Mouse (Mus musculus) embryo, embryonic 11.5 days (tissue): ENCODE data around the gene Il4i1.

ENCODE experiments used
- DNase-seq: peaks from one replicate; pipeline ENCODE4 v3.0.0-alpha.2; 2012; ENCODE audit warnings: low read depth, low spot score

Il4i1 gene

DNA sequence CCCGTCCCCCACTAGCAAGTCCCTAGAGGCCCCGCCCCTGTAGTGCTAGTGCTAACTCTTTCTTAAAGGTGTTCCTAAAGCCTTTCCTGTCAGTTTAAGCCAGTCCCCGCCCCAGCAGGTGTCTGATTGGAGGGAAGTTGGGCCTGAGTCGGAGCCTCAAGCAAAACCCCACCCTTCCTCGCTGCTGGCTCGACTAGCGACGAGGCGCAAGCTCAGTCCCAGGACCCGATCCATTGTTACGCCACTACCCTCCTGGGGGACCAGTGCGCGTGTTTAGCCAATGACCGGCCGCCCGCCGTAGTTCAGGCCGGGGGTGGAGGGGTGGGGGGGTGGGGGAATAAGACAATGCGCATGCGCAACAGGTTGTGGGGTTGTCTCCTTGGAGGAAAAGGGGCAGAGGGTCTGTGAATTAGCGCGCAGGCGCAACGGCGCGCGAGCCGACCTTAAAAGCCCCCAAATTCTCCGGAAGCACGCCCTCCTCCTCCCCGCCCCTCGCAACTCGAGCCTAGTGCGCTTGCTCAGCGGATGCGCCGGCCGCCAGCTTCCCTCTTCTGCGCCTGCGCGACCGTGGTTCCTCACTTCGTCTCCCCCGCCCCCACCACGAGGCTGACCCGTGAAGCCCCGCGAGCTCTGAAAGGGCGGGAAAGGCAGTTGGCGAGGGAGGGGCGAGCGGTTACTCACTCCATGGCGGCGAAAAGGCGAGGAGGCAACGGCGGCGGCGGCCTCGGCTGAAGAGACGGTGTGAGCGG, at the start of gene Il4i1, which contains the start of gene Nup62:
Il4i1 (plus strand) TSS at position 667 of the 749 bp plus-strand sequence.
Nup62 (plus strand) TSS at position 368 of the 749 bp plus-strand sequence.
- peak; percentile 99 for DNase-seq

DNA sequence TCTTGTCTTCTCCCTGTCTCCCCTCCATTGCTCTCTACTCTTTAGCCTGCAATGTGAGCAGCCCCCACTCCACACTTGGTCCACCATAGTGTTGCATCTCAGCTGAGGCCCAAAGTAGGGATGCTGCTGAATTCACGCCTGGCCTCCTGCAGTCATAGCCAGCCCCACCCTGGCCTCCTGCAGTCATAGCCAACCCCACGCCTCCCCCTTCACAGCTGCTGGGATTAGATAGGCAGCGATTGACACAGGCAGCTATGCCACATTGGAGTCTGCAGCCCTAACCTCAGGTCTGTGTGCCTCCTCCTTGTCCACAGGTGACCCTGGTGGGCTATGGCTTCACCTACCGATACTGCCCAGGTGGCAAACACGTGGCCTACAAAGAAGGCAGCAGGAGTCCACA, 48.1 kb upstream of the Il4i1 start:
- DNase-seq = no peak

DNA sequence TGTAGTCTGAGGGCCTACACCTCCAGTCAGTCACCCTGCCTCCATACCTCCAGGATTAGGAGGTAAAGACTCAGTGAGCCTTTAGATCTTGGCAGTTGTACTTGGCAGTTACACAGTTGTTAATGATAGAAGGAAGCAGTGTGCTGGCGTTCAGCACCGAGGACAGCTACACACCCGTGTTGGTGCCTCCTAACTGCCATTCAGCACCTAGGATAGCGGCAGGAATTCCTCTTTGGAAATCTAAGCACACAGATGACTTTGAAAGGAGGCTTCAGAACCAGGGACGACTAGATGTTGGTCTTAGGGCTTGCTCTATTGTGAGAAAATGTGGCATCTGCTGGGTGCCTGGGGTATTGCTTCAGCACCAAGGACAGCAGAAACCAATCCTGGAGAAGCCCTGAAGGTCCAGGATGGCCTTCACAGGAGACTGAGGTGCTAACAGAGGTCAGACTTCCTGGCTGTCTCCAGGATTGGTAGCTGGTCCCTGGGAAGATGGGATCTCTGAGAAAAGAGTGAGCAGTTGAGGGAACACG, 46.1 kb upstream of the Il4i1 start:
- DNase-seq = peak; percentile 84

DNA sequence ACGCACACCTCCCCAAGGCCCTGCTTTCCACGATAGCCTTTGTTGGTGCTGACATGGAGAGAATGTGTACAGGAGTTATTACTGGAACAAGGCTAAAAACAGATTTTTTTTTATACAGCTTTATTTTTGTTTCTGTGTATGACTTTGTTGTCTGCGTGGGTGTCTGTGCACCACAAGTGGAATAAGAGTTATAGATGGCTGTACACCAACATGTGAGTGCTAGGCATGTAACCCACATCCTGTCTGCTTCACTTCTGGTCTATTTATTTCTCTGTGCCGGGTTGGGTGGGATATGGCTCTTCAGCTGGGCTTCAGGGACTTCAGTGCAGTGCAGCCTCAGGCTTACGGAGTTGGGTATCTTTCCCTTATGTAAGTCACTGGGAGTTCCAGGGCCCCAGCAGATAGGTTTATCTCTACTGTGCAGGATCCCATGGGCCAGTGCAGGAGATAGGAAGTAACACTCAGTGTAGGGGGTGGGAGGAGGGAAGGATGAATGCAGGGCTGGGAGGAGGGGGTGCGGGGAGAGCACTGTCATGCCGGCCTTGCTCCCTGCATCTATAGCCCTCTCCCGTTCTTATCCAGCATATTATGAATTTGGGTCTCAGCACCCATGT, 43.5 kb upstream of the Il4i1 start:
- no peak for DNase-seq

DNA sequence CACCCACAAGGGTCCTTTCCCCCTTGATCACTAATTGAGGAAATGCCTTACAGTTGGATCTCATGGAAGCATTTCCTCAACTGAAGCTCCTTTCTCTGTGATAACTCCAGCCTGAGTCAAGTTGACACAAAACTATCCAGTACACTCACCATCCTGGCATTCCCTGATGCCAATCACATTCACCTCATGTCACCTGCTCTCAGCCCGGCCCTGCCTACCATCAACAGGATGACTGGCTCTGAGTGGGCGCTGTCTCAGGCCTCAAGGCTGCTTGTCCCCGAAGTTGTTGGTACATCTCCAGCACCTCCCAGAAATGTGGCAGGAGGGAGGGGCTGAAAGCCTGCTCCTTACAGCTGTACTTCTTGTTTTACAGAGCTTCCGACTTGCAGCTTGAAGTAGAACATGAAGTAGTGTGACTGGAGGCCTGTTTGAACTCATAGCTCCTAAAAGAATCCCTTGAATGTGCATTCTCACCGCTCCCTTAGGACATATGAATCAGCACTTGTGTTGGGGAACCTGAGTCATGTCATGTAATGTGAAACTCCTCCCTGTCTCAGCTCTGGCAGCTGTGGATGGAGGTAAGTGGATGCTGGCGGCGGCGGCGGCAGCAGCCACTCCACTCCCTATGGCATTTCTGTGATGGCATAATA, 39.2 kb upstream of the Il4i1 start:
- no peak for DNase-seq

DNA sequence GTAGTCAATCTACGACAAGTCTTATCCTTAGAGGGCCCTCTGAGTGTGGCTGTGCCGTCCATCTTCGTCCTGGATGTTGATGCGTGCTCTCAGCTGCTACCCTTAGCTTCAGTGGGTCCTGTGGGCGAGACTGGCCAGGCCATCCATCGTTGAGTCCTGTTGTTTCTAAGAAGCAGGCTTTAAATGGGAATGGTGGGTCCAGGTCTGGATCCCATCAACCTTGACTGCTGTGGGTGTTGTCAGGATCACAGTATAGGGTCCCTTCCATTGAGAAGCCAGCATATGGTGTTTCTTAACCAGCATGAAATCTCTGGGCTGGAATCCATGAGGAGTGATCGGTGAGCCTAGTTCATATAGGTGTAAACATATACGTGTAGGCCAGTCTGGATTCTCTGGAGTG, 36.1 kb upstream of the Il4i1 start:
- no peak for DNase-seq

DNA sequence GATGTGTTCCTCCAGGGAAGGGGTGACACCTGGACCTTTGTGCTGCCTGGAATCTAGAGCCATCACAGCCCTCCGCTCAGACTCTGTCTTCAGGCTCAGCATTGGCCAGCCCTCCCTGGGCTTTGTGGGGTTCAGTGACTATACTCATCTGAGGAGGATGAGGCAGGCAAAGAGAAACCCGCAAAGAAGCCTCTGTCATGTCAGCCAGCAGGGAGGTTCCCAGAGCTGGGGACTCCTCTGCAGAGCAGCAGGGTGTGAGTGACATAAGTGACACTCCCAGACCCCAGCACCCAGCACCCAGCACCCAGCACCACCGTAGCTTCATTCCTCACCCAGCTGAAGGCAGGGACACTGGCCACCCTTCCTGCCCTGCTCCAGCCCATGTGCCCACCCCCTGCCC, 26.7 kb upstream of the Il4i1 start:
- no peak for DNase-seq

DNA sequence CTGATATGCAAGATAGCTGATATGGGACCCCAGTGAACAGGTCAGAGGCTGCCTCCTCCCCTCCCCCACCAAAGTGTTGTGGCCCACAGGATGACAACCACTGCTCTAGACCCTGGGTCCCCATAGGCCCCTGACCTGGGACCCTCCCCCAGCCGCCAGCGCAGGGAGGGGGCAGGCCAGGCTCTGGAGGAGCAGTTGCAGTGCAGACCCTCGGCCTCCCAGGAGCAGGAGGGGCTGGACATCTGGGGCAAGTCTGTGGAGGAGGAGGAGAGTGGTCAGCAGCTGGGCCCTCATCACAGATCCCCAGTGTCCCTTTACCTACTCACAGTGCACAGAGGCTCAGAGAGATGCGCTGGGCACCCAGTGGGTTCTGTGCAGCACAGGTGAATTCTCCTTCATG, 26.1 kb upstream of the Il4i1 start:
- DNase-seq = no peak

DNA sequence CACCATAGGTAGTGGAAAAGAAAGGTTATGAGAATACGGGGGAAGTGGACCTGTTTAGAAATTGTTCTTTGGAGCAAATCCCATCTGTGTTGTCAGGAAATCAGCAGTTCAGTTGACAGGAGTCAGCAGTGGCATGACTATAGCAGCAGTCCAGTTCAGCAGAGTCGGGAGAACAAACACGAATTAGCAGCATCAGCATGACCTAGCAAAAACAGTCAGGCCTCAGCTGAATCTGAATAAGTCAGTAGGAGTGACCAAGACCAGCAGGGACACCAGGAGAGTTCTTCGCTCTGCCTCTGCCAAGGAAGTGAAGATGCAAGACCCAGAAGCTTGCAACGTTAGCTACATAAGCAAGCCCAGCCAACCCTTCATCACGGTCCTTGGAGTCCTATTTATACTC, 23.4 kb upstream of the Il4i1 start:
- no peak for DNase-seq

DNA sequence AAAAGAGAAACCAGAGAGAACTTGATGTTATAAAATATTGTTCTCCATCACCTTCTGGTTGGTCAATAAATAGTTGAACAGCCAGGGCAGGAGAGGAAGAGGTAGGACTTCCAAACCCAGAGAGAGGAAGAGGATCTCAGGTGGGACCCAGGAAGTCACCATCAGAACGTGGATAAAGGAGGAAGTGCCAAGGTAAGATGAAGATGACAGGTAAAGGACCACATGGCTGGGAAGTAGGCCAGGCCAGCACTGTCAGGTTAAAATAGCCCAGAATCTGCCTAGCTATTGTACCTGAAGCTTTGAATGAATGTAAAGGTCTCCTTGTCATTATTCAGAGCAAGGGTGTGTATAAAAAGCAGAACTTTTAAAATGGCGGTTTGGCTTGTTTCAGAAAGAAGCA, 7.3 kb upstream of the Il4i1 start:
- DNase-seq = no peak

DNA sequence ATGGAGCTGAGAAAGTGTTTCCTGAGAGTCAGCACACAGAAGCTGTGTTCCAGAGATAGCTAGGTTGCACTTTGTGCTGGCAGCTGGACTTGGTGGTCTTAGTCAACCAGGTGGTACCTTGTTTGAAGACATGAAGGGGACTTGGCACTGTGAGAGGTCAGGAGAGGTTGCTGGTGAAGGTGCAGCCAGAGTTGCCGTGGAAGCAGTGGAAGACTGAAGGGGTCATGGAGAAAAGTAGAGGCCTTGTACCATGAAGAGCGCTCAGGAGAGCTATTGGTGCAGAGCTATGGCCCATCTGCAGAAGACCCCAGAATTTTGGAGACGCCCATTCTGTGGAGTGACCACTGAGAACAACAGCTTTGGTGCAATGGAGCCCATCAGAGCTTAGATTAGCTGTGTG, 6.7 kb upstream of the Il4i1 start:
- DNase-seq = no peak

DNA sequence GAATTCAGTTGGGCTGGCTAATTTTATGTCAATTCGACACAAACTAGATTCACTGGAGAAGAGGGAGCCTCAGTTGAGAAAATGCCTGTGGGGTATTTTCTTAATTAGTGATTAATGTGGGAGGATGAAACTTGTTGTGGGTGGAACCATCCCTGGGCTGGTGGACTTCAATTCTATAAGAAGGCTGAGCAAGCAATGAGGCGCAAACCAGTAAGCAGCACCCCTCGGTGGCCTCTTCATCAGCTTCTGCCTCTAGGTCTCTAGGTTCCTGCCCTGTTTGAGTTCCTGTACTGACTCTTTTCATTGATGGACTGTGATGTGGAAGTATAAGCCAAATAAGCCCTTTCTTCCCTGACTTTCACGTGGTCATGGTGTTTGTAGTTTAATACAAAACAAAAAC, 5.8 kb upstream of the Il4i1 start:
- DNase-seq = no peak

DNA sequence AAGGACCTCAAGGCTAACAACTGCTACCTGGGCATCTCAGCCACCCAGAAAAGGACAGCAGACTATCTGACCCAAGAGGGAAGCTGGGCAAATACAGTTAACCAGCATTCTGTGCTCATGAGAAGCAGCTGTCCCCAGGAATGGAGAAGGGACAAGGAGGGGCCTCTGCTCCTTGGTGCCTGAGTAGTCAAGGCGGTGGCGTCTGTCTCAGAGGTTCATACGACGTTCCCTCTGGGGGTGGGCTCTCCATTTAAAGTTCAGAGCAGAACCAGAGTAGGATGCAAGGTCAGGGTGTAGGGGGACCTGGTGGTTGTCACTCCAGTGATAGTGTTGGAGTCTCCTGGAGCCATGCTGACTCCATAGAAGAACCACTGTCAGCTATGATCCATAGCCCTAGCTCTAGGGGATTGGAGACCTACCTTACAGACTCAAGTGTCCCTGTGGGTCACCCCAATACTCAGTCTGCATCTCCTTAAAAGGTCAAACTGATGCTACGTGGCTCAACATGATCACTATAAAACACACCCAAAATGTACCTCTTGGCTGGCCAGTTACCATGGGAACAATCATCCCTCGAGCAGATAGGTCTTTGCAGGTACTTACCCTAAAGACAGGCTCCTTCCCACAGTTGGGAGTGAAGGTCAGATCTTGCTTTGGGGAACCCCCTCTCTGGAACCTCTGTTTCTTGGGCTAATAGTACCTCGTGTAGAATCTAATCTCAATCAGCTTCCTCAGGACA, 5.2 kb upstream of the Il4i1 start:
- DNase-seq = no peak

DNA sequence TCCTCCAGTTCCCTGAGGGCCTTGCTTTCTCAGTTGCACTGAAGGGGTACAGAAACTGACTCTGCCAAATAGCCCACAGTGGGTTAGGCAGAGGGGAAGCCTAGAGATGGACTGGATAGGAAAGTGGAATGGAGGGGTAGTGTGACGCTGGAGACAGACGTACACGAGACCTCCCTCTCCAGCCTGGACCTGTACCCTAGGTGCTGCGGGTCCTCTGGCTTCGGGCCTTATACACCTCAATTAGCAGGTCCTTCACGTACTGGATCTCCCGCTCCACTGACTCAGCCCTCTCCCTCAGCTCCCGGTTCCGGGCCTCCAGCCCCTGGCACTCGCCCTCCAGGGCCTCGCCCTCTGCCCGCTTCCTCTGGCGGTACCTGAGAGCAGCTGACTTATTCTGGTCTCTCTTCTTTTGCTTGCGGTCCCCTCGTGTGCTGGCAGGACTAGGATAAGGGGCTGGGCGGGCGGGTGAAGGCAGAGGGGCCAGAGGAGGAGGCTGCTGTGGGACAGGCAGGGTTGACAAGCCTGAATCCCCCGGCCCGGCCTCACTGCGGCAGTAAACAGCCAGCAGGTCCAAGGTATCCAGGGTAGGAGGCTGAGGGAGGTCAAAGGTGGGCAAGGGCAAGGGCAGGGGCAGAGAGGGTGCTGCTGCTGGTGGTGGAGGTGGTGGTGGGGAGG, 3.4 kb upstream of the Il4i1 start:
- no peak for DNase-seq

DNA sequence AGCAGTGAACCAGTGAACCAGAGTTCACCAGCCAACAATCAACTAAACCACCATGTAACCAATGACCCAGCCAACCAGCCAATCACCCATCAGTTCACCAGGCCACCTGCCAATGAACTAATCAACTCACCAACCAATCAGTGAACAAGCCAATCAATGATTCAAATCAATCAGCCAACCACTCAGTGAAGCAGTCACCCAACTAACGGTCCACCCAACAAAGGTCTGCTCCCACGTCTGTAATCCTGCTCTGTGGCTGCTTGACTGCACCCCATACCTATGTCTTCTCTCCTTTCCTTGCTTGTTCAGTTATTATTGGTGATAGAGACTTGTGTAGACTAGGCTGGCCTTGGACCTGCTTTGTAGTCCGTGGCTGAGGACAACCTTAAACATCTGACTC, 2.2 kb upstream of the Il4i1 start:
- no peak for DNase-seq

DNA sequence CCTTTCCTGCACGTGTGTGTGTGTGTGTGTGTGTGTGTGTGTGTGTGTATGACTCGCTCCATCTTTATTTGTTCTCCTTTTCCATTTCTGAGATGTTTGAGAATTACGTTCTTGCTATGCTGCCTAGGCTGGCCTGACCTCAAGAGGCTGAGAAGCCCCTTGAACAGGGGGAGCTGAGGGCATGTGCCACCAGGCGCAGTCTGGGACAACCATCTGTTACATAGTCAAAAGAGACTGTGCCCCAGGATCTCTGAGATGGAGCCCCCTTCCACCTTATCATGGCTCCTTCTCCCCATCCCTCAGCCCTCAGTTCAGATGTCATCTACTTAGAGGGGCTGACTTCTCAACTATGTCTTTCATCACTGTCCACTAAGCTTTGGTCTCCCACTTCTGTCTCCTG, 1.8 kb upstream of the Il4i1 start:
- DNase-seq = no peak

DNA sequence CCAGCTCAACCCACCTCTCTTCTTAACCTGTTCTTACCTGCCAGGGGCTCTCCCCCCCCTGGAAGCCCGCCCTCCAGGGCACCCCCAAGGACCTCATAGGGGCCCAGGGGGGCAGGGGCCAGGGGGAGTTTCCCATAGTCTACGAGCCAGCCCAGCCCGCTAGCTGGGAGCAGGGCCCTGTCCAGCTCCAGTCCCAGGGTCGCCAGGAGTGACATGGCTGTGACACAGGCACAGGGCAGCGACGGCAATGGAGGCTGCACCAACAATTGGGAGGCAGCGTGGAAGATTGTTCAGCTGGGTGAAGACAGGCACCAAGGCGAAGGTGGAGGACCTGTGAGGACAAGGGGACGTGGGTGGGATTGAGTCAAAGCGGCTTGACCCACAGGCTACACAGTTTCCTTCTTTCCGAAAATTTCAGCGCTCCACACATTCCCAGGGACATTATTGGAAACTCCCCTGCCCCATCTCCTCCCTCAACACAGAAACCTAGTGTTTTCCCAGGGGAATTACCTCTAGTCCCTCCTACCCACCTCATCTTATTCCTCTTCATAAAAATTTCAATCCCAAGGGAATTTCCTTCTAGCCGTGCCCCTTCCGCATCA, 1.1 kb upstream of the Il4i1 start:
- no peak for DNase-seq

DNA sequence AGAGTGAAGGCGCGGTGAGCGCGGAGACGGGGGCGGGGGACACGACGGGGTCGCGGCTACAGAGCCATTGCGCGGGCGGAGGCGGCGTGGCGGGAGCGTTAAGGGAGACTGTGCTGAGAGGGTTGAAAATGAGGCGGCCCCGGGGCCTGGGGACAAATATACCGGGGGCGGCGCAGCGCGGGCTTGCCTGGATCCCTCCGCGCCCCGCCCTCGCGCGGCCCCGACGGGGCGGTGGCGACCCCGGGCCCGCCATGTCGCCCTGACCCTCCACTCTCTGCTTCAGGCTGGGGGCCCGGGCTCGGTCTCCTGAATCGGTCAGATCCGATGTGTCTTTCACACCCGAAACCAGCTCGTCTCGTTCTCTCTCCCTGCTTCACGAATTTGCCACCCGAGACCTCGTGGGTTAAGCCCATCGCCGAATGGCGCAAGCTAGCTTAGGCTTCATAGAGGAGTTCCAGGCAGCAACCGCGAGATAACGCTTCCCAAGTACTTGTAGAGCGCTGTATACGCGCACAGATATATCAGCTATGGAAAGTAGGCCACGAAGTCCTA, 359 bp downstream of the Il4i1 start, which contains the start of gene Atf5:
Atf5 (minus strand) TSS at position 189 of the 552 bp plus-strand sequence.
- DNase-seq = peak; percentile 29

DNA sequence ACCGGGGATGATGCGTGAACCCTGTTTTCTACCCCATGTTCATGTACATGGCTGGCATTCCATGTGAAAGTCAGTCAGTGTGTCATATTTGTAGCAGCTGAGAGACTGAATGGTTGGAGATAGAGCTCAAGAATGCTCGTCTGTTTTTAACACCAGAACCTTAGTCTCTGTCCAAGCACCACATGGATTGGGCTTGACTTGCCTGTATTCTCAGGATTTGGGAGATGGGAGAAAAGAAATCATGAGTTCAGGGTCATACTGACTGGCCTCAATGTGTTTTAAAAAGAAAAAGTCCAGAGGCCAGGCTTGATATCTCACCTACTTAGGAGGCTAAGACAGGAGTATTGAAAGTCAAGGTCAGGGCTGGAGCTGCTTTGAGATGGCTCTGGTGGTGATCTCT, 1.3 kb downstream of the Il4i1 start:
- no peak for DNase-seq

DNA sequence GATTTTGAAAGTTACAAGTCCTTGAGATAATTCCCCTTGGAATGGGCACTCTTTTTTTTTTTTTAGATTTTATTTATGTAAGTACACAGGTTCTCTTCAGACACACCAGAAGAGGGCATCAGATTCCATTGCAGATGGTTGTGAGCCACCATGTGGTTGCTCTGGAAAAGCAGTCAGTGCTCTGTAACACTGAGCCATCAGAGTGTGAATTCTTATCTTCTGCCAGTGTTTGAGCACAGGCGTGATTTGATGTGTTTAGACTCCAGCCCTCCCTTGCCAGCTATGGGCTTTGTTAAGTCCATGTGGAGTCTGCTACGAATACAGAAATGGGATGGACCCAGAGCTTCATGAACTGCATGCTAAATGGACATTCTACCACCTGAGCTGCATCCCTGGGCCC, 2.0 kb downstream of the Il4i1 start:
- no peak for DNase-seq
